Mouse (Mus musculus) gastrocnemius, adult 18-20 months (tissue): ENCODE data around the gene Ticrr. TPM values are rescaled to one million over a fixed set of nuclear protein-coding genes. Genes with fewer than 3 reads are reported as not detected.

Experiments used
- DNase-seq: peaks from one replicate; pipeline ENCODE4 v3.0.0; 2021; ENCODE audit warnings: low spot score
- total RNA-seq, 2 experiments: library from RNA; stranded (reverse); gene quantifications; 2 replicates each; pipeline ENCODE4 v1.2.3; 2021

Gene Ticrr
- total RNA-seq, 2 experiments from 2014 or later = not detected

DNA sequence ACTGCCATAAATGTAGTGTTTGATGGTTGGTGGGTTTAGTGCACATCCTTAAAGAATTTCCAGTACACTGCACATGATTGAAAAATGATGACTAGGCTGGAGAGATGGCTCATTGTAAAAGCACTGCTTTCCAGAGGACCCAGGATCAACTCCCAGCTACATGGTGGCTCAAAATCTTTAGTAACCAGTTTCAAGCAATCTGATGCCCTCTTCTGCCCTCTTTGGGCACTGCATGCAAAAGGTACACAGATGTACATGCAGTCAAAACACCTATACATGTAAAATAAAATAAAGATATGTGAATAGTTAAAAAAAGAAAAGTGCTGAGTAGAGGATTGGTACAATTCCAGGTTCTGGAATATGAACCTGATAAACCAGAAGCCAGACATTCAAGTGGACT is 19.2 kb downstream of the Ticrr start:
- no peak for DNase-seq

GRCm38 (mm10) chr7:79680231-79680630 is 20.2 kb downstream of the Ticrr start:
- no peak for DNase-seq

DNA sequence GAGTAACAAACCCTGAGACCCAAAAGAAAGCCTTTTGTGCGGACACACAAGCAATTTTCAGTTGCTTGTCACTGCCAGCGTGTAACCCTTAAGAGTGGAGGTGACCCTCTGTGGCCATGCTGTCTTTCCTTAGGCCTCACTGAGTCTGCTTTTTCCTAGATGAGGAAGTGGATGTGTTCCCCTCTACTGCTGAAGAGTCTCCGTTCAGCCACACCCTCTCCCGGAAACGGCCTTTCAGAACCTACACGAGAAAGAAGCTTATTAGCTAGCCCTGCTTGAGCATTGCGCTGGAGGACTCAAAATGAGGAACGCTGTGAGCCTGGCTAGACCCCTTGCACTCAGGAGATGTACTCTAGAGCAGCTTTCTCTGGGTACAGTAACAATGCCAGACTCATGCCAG is 36.5 kb downstream of the Ticrr start:
- no peak for DNase-seq

- no peak for DNase-seq
Measured at GRCm38 (mm10) chr7:79702755-79703154, 42.8 kb downstream of the Ticrr start.

DNA sequence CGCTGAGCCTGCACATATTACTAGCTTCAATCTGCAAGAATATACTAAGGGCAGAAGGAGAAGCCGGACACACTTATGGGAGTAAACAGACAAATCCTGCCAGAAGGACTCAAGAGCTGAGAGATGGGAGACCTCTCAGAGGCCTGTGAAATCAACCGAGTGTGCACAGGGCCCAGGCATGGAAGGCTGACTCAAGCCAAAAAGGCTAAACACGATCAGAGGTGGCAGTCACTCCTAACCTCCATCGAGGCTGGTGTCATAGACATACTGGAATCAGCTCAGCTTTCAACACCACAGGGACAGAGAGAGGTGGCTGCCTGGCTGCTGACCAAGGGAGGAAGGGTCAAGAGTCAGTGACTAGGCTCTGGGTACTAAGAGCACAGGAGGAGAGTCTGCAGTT is 45.2 kb downstream of the Ticrr start:
- DNase-seq = no peak

GRCm38 (mm10) chr7:79710130-79710607 is 50.2 kb downstream of the Ticrr start:
- DNase-seq = no peak

DNA sequence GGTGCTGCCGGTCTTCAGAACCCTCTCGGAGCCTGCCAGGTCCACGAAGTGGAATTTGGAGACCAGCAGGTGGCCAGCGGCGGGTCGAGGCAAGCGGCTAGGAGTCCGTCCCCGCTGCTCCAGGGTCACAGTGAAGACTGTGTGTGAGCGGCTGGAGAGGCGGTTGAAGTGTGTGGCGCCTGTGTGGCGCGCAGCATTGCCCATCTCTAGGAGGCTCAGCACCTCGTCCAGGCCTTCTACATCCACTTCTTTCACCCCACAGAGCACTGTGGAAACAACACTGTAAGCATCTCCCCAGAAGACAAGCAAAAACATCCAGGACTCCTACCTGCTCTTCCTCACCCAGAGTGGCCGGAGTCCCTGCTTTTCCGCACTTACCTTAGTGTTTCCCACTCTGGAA is 50.8 kb downstream of the Ticrr start:
- DNase-seq = no peak

DNA sequence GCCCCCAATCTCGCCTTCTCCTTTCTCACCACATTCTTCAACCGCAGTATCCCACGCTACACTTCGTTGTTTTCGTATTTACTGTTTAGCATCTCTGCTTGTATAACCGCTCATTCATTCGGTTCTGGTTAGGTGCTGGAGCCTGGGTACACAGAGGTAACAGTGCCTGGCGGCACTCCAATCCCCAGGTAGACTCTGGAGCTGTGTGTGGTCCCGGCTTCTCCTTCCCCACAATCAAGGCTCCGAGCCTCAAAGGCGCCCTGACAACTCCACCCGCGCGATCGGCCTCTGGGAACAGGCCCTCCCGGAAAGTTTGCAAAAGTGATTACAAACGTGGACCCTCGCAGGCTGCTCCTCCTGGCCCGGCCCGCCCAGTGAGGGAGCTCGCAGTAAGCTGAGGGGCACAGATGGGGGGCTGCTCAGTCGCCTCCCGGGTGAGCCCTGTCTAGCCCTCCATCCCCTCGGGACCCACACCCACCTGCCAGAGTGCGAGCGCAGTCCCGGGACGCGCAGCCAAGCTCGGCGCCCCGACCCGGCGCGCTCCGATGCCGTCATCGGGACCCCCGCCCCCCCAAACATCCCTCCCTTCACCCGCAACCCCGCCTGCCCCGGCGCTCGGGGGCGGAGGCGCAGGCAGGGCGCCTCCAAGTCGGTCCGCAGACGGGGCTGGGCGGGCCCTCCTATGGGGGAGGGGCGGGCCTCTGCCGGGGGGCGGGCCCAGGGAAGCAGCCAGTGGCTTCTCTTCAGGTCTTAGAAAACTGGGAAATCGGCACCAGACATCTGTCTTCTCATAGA is 55.4 kb downstream of the Ticrr start, which contains the start of gene Kif7:
TSS of gene Kif7 (minus strand) at position 534 of the 795 bp plus-strand sequence.
- peak; percentile 65 for DNase-seq

GRCm38 (mm10) chr7:79721386-79721977 is 61.5 kb downstream of the Ticrr start:
- peak; percentile 15 for DNase-seq

DNA sequence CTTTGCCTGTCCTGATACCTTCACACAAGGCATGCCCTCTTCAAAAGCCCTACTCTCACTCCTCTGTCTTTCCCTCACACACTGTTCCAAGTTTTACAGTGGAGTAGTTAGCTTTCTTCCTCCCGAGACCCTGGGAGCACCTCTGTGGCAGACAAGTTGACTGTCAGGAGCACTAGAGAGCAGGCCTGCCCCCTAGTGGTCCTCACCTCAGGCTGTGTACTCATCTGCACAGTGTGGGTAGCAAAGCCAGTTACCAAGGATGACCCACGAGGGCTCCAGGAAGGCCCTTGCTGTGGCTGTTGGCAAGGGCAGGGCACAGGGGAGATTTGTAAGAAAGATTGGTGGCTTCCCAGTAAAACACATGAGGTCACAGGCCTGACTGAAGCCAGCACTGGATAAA is 67.1 kb downstream of the Ticrr start:
- peak; percentile 33 for DNase-seq

DNA sequence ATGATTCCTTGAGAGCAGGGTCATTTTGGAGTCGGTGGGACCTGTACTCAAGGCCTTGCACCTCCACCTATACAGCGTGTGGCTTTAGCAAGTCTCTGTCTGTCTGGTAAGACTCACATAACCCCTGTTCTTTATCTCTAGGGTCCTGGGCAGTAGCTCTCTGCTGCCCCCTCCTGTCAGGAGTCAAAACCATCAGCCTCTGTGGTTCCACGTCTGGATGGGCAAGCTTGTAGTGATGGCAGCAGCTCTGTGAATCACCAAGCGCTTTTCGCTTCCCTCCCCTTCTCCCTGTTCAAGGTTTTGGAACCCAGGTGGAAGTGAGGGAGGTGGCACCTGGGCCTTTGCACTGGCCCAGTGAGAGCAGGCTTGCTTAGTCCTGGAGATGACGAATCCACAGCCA is 68.2 kb downstream of the Ticrr start:
- peak; percentile 48 for DNase-seq

DNA sequence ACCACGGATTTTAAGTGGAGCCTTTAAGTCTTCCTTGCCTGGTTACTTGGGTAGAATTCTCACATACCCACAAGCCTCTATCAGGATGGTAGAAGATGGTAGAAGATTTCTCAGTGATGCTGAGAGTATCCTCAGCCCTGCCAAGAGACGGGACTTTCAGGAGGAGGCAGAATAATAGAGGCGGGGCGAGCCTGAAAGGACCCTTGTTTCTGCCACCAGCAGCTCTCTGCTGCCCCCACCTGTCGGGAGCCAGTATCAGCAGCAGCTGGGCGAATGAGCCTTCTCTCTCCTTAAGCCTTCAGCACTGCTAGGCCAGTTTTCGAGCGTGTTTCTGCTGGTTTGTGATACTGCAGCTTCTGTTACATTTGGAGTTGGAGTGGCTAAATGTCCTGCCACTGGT is 69.2 kb downstream of the Ticrr start:
- peak; percentile 45 for DNase-seq

GRCm38 (mm10) chr7:79729743-79730370 is 69.9 kb downstream of the Ticrr start:
- DNase-seq = no peak

DNA sequence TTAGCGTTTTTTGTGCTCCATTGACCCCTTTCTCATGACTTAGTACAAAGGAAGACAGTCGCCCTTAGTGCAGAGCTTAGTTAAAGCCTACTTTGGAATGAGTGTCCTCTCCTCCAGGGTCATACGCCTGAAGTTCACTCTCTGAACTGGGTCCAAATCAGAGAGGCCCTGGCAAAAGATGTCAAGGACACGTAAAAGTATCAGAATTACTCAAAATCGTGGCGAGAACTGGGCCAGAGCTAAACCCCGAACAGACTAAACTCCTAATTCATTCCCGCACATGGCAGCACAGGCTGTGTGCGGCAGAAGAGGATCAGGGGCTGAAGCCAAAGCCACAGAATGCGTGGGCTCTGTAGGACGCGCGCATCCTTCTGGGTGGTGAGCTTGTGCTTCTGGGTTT is 71.4 kb downstream of the Ticrr start:
- DNase-seq = no peak

- no peak for DNase-seq
Measured at GRCm38 (mm10) chr7:79732622-79733021, 72.6 kb downstream of the Ticrr start, which contains the start of gene Plin1. Plin1 (minus strand) TSS chr7:79732903.

DNA sequence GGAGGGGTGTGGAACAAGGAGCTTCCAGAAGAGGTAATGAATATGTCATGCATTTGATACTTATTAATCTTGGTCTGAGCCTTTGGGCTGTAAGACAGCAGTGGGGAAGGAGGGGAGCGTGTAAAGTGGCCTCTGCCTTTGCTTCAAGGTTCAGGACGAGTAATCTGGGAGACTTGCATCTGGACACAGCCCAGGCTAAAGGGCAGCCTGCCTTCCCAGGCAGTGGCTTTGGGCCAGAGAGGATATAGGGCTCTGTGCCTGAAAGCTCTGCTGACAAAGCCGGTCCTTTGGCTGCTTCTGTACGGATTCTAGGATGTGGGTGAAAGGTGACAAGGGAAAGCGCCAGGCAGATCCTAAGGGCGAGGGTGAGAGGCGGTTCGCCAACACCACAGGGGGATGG is 74.6 kb downstream of the Ticrr start:
- peak; percentile 61 for DNase-seq

DNA sequence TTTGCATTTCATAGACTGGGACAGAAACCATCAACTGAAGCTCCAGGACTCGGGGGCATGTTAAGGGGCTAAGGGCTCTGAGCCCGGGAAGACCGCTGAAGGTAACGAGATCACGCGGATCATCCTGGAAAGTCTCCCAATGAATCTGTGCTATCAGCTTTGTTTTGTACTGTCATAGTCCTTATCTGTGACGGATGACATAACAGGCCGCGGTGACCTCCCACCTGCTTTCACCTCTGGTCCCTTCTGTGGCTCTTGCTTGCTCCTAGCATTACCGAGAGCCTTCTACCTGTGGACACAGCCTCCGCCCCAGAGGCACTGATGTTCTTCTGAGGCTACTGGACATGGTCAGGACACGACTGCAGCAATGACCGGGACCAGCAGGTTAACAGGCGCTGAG is 76.5 kb downstream of the Ticrr start:
- no peak for DNase-seq

- DNase-seq = no peak
Measured at GRCm38 (mm10) chr7:79738913-79739312, 78.9 kb downstream of the Ticrr start.

- no peak for DNase-seq
Measured at GRCm38 (mm10) chr7:79740279-79740678, 80.3 kb downstream of the Ticrr start.

DNA sequence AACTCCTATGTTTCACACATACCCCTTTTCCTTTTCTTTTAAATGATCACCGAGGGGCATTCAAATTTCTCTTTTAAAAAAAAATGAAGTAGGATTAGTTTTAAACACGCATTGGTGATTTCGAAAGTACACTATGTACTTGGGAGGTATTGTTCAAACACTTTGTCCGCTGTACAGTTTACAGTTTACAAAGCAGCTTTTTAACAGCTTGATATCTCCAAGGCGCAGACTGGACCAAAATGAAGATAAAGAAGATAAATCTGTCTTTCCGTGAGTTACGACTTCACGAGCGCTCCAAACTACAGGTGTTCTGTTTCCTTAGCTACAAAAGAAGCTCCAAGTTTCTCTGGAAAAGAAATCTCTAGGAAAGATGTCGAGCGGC is 82.3 kb downstream of the Ticrr start:
- DNase-seq = no peak

DNA sequence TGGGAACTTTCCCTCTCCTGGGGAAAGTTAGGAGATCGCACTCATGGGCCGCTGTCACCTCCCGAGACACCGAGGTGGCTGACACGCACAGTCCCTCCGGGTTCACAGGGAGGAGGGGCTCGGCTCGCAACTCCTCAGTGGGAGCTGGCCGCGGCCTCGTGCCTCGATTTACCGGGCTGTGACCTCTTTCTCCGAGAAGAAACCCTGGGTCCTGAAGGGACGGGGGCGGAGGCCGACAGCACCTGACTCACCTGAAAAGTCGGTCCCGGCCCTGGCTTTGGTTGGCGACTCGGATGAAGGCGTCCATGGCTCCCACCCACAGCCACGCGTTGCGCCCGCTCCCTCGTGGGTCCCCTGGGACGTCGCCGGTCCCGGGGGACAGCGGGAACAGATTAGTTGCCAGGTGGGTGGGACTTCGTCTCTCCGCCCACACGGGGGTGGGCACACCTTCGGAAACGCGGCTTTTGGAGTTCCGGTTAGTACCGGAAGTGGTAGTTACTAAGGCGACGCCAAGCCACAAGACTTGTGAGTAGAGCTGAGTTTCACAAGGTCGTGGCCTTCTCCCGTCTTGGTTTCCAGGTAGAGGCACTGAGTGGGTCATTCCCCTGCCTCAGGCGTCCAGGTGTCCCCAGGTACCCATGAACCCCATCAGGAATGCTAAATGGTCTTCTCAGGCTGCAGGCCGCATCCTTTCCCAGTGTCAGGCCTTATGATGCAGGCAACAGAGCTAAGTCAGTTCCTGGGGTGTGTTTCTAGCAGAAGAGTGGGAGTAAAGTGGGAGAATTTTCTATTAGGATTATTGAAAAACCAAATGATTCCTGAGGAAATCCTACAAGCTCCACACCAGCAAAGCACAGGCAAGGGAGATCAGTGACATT is 82.9 kb downstream of the Ticrr start, which contains the start of the genes Pex11a and Wdr93:
TSS of gene Pex11a (minus strand) at position 473 of the 878 bp plus-strand sequence.
TSS of gene Wdr93 (plus strand) at position 505 of the 878 bp plus-strand sequence.
- DNase-seq = peak; percentile 77
